Mouse (Mus musculus): ENCODE results near the gene Srp68. TPM values are rescaled to one million over a fixed set of nuclear protein-coding genes. Genes with fewer than 3 reads are reported as not detected.
"Not testable (repeated sequence)": the region's sequence is repeated elsewhere in the genome, so short reads cannot be mapped to it uniquely, and the experiment has no call there.

The Srp68 gene
- polyA plus RNA-seq, 1 experiment from 2014 or later: 75.3 TPM

- H3K9me3 ChIP-seq (ENCODE audit: control insufficient read depth, low read length): no peaks in the 10 kb centered on the region
- WGBS: 75% methylated on average over 5 of the region's 5 CpGs
- H3K4me1 ChIP-seq (replicated peaks; ENCODE audit: control insufficient read depth, insufficient read depth, low read length): no peaks in the 10 kb centered on the region; the same call in 1 of the 2 replicates
- H3K27ac ChIP-seq (ENCODE audit: low read length): no peak overlapping the region
- H3K4me2 ChIP-seq (ENCODE audit: low read depth, low read length): no peak overlapping the region
- no peak overlapping the region for H3K4me3 ChIP-seq (ENCODE audit: low read length)
- H3K9ac ChIP-seq (ENCODE audit: low read length): no peak overlapping the region
- H3K27me3 ChIP-seq (ENCODE audit: control insufficient read depth, insufficient read depth, low read depth, low read length): peaks cover 30% of the 10 kb centered on the region
- H3K36me3 ChIP-seq (ENCODE audit: control insufficient read depth, insufficient read depth, low read length): peaks cover 10% of the 10 kb centered on the region
- ATAC-seq (ENCODE audit: low read depth): no peak
Measured at GRCm38 (mm10) chr11:116287351-116287750, 13.3 kb upstream of the Srp68 start.

- no peak overlapping the region for H3K4me3 ChIP-seq (ENCODE audit: low read length)
- H3K9me3 ChIP-seq (ENCODE audit: control insufficient read depth, low read length): no peaks in the 10 kb centered on the region
- H3K4me1 ChIP-seq (replicated peaks; ENCODE audit: control insufficient read depth, insufficient read depth, low read length): peaks cover 9% of the 10 kb centered on the region
- no peak overlapping the region for H3K27ac ChIP-seq (ENCODE audit: low read length)
- H3K36me3 ChIP-seq (ENCODE audit: control insufficient read depth, insufficient read depth, low read length): peaks cover 8% of the 10 kb centered on the region
- WGBS: 37% methylated on average over 7 of the region's 7 CpGs
- no peak overlapping the region for H3K9ac ChIP-seq (ENCODE audit: low read length)
- peaks cover 45% of the 10 kb centered on the region for H3K27me3 ChIP-seq (ENCODE audit: control insufficient read depth, insufficient read depth, low read depth, low read length)
- no peak overlapping the region for H3K4me2 ChIP-seq (ENCODE audit: low read depth, low read length)
- peak; percentile 84 for ATAC-seq (ENCODE audit: low read depth)
Measured at GRCm38 (mm10) chr11:116285770-116286191, 11.8 kb upstream of the Srp68 start.

GRCm38 (mm10) chr11:116283982-116284381 is 10.0 kb upstream of the Srp68 start:
- Histone ChIP-seq H3K9ac (ENCODE audit: low read length) (no peak overlapping the region), H3K27ac (ENCODE audit: low read length) (no peak overlapping the region), H3K9me3 (ENCODE audit: control insufficient read depth, low read length) (no peaks in the 10 kb centered on the region), H3K27me3 (ENCODE audit: control insufficient read depth, insufficient read depth, low read depth, low read length) (peaks cover 56% of the 10 kb centered on the region), H3K4me3 (ENCODE audit: low read length) (no peak overlapping the region), H3K4me2 (ENCODE audit: low read depth, low read length) (no peak overlapping the region), H3K36me3 (ENCODE audit: control insufficient read depth, insufficient read depth, low read length) (peaks cover 8% of the 10 kb centered on the region), H3K4me1 (replicated peaks; ENCODE audit: control insufficient read depth, insufficient read depth, low read length) (peaks cover 9% of the 10 kb centered on the region)
- 38% methylated on average over 6 of the region's 6 CpGs for WGBS
- ATAC-seq (ENCODE audit: low read depth): no peak

GRCm38 (mm10) chr11:116282912-116283521 is 9.0 kb upstream of the Srp68 start:
- WGBS: 9% methylated on average over 48 of the region's 48 CpGs
- H3K4me3 ChIP-seq (ENCODE audit: low read length): no peak overlapping the region

GRCm38 (mm10) chr11:116282089-116282488 is 8.1 kb upstream of the Srp68 start:
- Histone ChIP-seq H3K36me3 (ENCODE audit: control insufficient read depth, insufficient read depth, low read length) (no peaks in the 10 kb centered on the region), H3K9me3 (ENCODE audit: control insufficient read depth, low read length) (no peaks in the 10 kb centered on the region), H3K4me2 (ENCODE audit: low read depth, low read length) (0 out of 2 replicates have a peak overlapping the region, but pooled peaks have one; percentile 57), H3K4me1 (replicated peaks; ENCODE audit: control insufficient read depth, insufficient read depth, low read length) (peaks cover 9% of the 10 kb centered on the region), H3K9ac (ENCODE audit: low read length) (no peak overlapping the region), H3K27me3 (ENCODE audit: control insufficient read depth, insufficient read depth, low read depth, low read length) (peaks cover 56% of the 10 kb centered on the region), H3K4me3 (ENCODE audit: low read length) (peak overlapping the region; percentile 42; the same call in 1 of the 2 replicates), H3K27ac (ENCODE audit: low read length) (no peak overlapping the region)
- 3% methylated on average over 11 of the region's 11 CpGs for WGBS
- no peak for ATAC-seq (ENCODE audit: low read depth)

More at GRCm38 (mm10) chr11:116282912-116283521, 9.0 kb upstream of the Srp68 start:
- H3K27ac ChIP-seq (ENCODE audit: low read length): no peak overlapping the region
- peaks cover 56% of the 10 kb centered on the region for H3K27me3 ChIP-seq (ENCODE audit: control insufficient read depth, insufficient read depth, low read depth, low read length)
- H3K9me3 ChIP-seq (ENCODE audit: control insufficient read depth, low read length): no peaks in the 10 kb centered on the region
- no peak overlapping the region for H3K4me2 ChIP-seq (ENCODE audit: low read depth, low read length)
- no peak overlapping the region for H3K9ac ChIP-seq (ENCODE audit: low read length)
- ATAC-seq (ENCODE audit: low read depth): no peak
- peaks cover 9% of the 10 kb centered on the region for H3K4me1 ChIP-seq (replicated peaks; ENCODE audit: control insufficient read depth, insufficient read depth, low read length)
- peaks cover 2% of the 10 kb centered on the region for H3K36me3 ChIP-seq (ENCODE audit: control insufficient read depth, insufficient read depth, low read length)

- no peak overlapping the region for H3K27ac ChIP-seq (ENCODE audit: low read length)
- H3K36me3 ChIP-seq (ENCODE audit: control insufficient read depth, insufficient read depth, low read length): no peaks in the 10 kb centered on the region
- H3K9ac ChIP-seq (ENCODE audit: low read length): peak overlapping the region; percentile 42; the same call in 1 of the 2 replicates
- peak overlapping the region; percentile 42 for H3K4me3 ChIP-seq (ENCODE audit: low read length)
- no peak for ATAC-seq (ENCODE audit: low read depth)
- 3% methylated on average over 18 of the region's 18 CpGs for WGBS
- peaks cover 9% of the 10 kb centered on the region for H3K4me1 ChIP-seq (replicated peaks; ENCODE audit: control insufficient read depth, insufficient read depth, low read length)
- peaks cover 56% of the 10 kb centered on the region for H3K27me3 ChIP-seq (ENCODE audit: control insufficient read depth, insufficient read depth, low read depth, low read length)
- peak overlapping the region; percentile 57 for H3K4me2 ChIP-seq (ENCODE audit: low read depth, low read length)
- no peaks in the 10 kb centered on the region for H3K9me3 ChIP-seq (ENCODE audit: control insufficient read depth, low read length)
Measured at GRCm38 (mm10) chr11:116281671-116282070, 7.7 kb upstream of the Srp68 start.

GRCm38 (mm10) chr11:116280751-116281663 is 7.0 kb upstream of the Srp68 start, which contains the start of gene Galr2:
TSS of gene Galr2 (plus strand) at chr11:116280939.
- H3K36me3 ChIP-seq (ENCODE audit: control insufficient read depth, insufficient read depth, low read length): no peaks in the 10 kb centered on the region
- 6% methylated on average over 48 of the region's 48 CpGs for WGBS
- peak within 1 kb of the TSS; percentile 57 for H3K4me2 ChIP-seq (ENCODE audit: low read depth, low read length)
- peaks cover 56% of the 10 kb centered on the region for H3K27me3 ChIP-seq (ENCODE audit: control insufficient read depth, insufficient read depth, low read depth, low read length)
- no peaks in the 10 kb centered on the region for H3K9me3 ChIP-seq (ENCODE audit: control insufficient read depth, low read length)
- peak within 1 kb of the TSS; percentile 42 for H3K4me3 ChIP-seq (ENCODE audit: low read length)
- peak within 1 kb of the TSS; percentile 42 for H3K9ac ChIP-seq (ENCODE audit: low read length)
- no peak for ATAC-seq (ENCODE audit: low read depth)
- H3K27ac ChIP-seq (ENCODE audit: low read length): no peak within 1 kb of the TSS
- peaks cover 9% of the 10 kb centered on the region for H3K4me1 ChIP-seq (replicated peaks; ENCODE audit: control insufficient read depth, insufficient read depth, low read length)

- not testable (repeated sequence) for H3K27ac ChIP-seq (ENCODE audit: low read length); ATAC-seq (ENCODE audit: low read depth); H3K4me3 ChIP-seq (ENCODE audit: low read length); H3K9ac ChIP-seq (ENCODE audit: low read length); H3K4me2 ChIP-seq (ENCODE audit: low read depth, low read length); H3K9me3 ChIP-seq (ENCODE audit: control insufficient read depth, low read length); H3K36me3 ChIP-seq (ENCODE audit: control insufficient read depth, insufficient read depth, low read length)
- WGBS: 82% methylated on average over 1 of the region's 1 CpGs
- H3K4me1 ChIP-seq (replicated peaks; ENCODE audit: control insufficient read depth, insufficient read depth, low read length): peaks cover 21% of the 10 kb centered on the region
- peaks cover 25% of the 10 kb centered on the region for H3K27me3 ChIP-seq (ENCODE audit: control insufficient read depth, insufficient read depth, low read depth, low read length)
Measured at GRCm38 (mm10) chr11:116277184-116277583, 3.2 kb upstream of the Srp68 start.

- Histone ChIP-seq H3K4me1 (replicated peaks; ENCODE audit: control insufficient read depth, insufficient read depth, low read length) (peaks cover 13% of the 10 kb centered on the region), H3K27me3 (ENCODE audit: control insufficient read depth, insufficient read depth, low read depth, low read length) (no peaks in the 10 kb centered on the region), H3K9me3 (ENCODE audit: control insufficient read depth, low read length) (no peaks in the 10 kb centered on the region), H3K36me3 (ENCODE audit: control insufficient read depth, insufficient read depth, low read length) (peaks cover 15% of the 10 kb centered on the region), H3K27ac (ENCODE audit: low read length) (peak overlapping the region; percentile 61; the same call in 1 of the 2 replicates), H3K4me3 (ENCODE audit: low read length) (peak overlapping the region; percentile 94), H3K4me2 (ENCODE audit: low read depth, low read length) (peak overlapping the region; percentile 84), H3K9ac (ENCODE audit: low read length) (peak overlapping the region; percentile 95)
- WGBS: under 1% methylated on average over 39 of the region's 39 CpGs
- ATAC-seq (ENCODE audit: low read depth): peak; percentile 55
Measured at GRCm38 (mm10) chr11:116273469-116274044, 460 bp downstream of the Srp68 start.

All from lung, embryonic 16.5 days (tissue).